7 mouse cellular contexts compared by ENCODE assay signal in the genomic region with DNA sequence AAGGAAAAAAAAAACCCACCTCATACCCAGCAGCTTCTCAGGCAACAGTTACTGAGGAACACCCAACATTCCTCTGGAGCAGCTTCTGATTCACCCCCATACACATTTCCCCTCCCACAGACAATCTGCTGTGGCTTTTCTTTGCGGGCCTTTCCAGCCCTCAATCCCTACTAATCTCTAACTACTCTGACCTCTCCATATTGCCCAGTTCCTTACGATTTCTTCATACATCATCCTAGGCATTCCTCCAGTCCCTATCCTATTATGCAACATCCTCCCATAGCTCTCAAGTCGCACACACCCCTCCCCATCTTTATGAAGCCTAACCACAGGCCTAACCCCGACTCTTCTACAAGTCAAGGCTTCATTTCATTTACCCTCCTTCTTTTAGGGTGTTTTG. TPM values are rescaled to one million over a fixed set of nuclear protein-coding genes. Genes with fewer than 3 reads are reported as not detected.
DNase-seq lines count a peak whose midpoint lies in the region; ATAC-seq and TF ChIP-seq lines count a peak whose summit lies in the region.

No protein-coding gene starts in this region.

- H3K4me1 ChIP-seq in megakaryocyte, embryonic 14.5 days, result peaks cover 56% of the 10 kb centered on the region
- H3K4me1 ChIP-seq in embryonic fibroblast, embryonic 13.5 days (ENCODE audit: control insufficient read depth, insufficient read depth, low read length), result no peaks in the 10 kb centered on the region
- peaks cover 7% of the 10 kb centered on the region for H3K4me1 ChIP-seq in neural tube, embryonic 12.5 days

- no peaks in the 10 kb centered on the region for H3K27me3 ChIP-seq in megakaryocyte, embryonic 14.5 days (replicated peaks)
- no peaks in the 10 kb centered on the region for H3K27me3 ChIP-seq in neural tube, embryonic 12.5 days (replicated peaks)

- H3K4me2 ChIP-seq in neural tube, embryonic 12.5 days (replicated peaks), result peak overlapping the region; percentile 75

- no peak for TF ChIP-seq POLR2A in embryonic fibroblast, embryonic 13.5 days (IDR thresholded peaks at IDR 0.05; ENCODE audit: low read depth, low read length)

- no peak for ATAC-seq in megakaryocyte, adult 5-6 weeks (ENCODE audit: poor library complexity, severe bottlenecking)
- no peak for ATAC-seq in neural tube, embryonic 12.5 days (ENCODE audit: low FRiP score, low read depth)

- peak overlapping the region; percentile 98 for H3K4me3 ChIP-seq in megakaryocyte, embryonic 14.5 days (replicated peaks)
- peak overlapping the region; percentile 98 for H3K4me3 ChIP-seq in embryonic fibroblast, embryonic 13.5 days (ENCODE audit: insufficient read depth, low read length)
- peak overlapping the region; percentile 88 for H3K4me3 ChIP-seq in layer of hippocampus, adult 2 months
- H3K4me3 ChIP-seq in neural tube, embryonic 12.5 days, result peak overlapping the region; percentile 94

- H3K9me3 ChIP-seq in megakaryocyte, embryonic 14.5 days, result no peaks in the 10 kb centered on the region
- H3K9me3 ChIP-seq in neural tube, embryonic 12.5 days, result no peaks in the 10 kb centered on the region

- H3K9ac ChIP-seq in neural tube, embryonic 12.5 days, result peak overlapping the region; percentile 91; the same call in 1 of the 2 replicates

- DNase-seq in layer of hippocampus, adult 2 months (ENCODE audit: low spot score in 2 of 2), result peak; percentile 74 to 78
- DNase-seq in urinary bladder, postnatal 36 days (ENCODE audit: low spot score in 2 of 2), result no peak
- no peak for DNase-seq in adrenal gland, postnatal 4 days (ENCODE audit: low spot score in 2 of 2)

- TF ChIP-seq CTCF in embryonic fibroblast, embryonic 13.5 days (IDR thresholded peaks at IDR 0.05; ENCODE audit: borderline replicate concordance, insufficient read depth, low read length), result no peak
- TF ChIP-seq CTCF in layer of hippocampus, adult 2 months (conservative IDR thresholded peaks at IDR 0.05), result no peak

- peaks cover 32% of the 10 kb centered on the region for H3K36me3 ChIP-seq in megakaryocyte, embryonic 14.5 days (replicated peaks; ENCODE audit: low read length)
- H3K36me3 ChIP-seq in neural tube, embryonic 12.5 days, result no peaks in the 10 kb centered on the region; the same call in 1 of the 2 replicates

- WGBS in neural tube, embryonic 12.5 days, result 73% methylated on average over 4 of the region's 4 CpGs

- peak overlapping the region; percentile 99 for H3K27ac ChIP-seq in embryonic fibroblast, embryonic 13.5 days (ENCODE audit: insufficient read depth, low read length)
- peak overlapping the region; percentile 96 for H3K27ac ChIP-seq in layer of hippocampus, adult 2 months
- no peak overlapping the region for H3K27ac ChIP-seq in neural tube, embryonic 12.5 days

RNA-seq across cellular contexts. Expression of a gene that starts 1.6 kb away (rescaled TPM):
- polyA plus RNA-seq in megakaryocyte, embryonic 14.5 days (2012; ENCODE audit: insufficient read depth, low replicate concordance), result 6.3 and 16.2 TPM in 2 replicates
- 9.7 and 15.8 TPM in 2 replicates for total RNA-seq in megakaryocyte, adult 5-6 weeks (2015)
- total RNA-seq in megakaryocyte, adult 5-6 weeks (2017), result 12.4 and 14.5 TPM in 2 replicates
- polyA plus RNA-seq in embryonic fibroblast, embryonic 13.5 days (2011; ENCODE audit: insufficient read length, low read depth, missing spikeins), result 73.5 and 78.1 TPM in 2 replicates
- total RNA-seq in layer of hippocampus, adult 2 months (2021), result 10 to 100 TPM; 64.1 to 71.0 TPM
- polyA plus RNA-seq in neural tube, embryonic 12.5 days (2016; fragmentation: Nextera tagmentation; extraction: Ambion mirVana), result 20.4 and 22.8 TPM in 2 replicates
- total RNA-seq in adrenal gland, postnatal 4 days (2021), result 10 to 100 TPM; 51.6 to 54.5 TPM

RNA-seq across cellular contexts. Expression of a gene that starts 5.7 kb away (rescaled TPM):
- 231 and 749 TPM in 2 replicates for polyA plus RNA-seq in megakaryocyte, embryonic 14.5 days (2012; ENCODE audit: insufficient read depth, low replicate concordance)
- total RNA-seq in megakaryocyte, adult 5-6 weeks (2015), result 33.6 and 37.3 TPM in 2 replicates
- 74.0 and 77.3 TPM in 2 replicates for total RNA-seq in megakaryocyte, adult 5-6 weeks (2017)
- polyA plus RNA-seq in embryonic fibroblast, embryonic 13.5 days (2011; ENCODE audit: insufficient read length, low read depth, missing spikeins), result 37.2 and 40.4 TPM in 2 replicates
- total RNA-seq in layer of hippocampus, adult 2 months (2021), result 10 to 100 TPM; 43.5 to 46.1 TPM
- polyA plus RNA-seq in neural tube, embryonic 12.5 days (2016; fragmentation: Nextera tagmentation; extraction: Ambion mirVana), result 227 and 232 TPM in 2 replicates
- total RNA-seq in adrenal gland, postnatal 4 days (2021), result 10 to 100 TPM; 89.3 to 93.0 TPM

RNA-seq across cellular contexts. Expression of a gene that starts 19.2 kb away (rescaled TPM):
- not detected in 2 replicates for polyA plus RNA-seq in megakaryocyte, embryonic 14.5 days (2012; ENCODE audit: insufficient read depth, low replicate concordance)
- total RNA-seq in megakaryocyte, adult 5-6 weeks (2015), result 1.1 and 4.4 TPM in 2 replicates
- total RNA-seq in megakaryocyte, adult 5-6 weeks (2017), result not detected in 2 replicates
- polyA plus RNA-seq in embryonic fibroblast, embryonic 13.5 days (2011; ENCODE audit: insufficient read length, low read depth, missing spikeins), result not detected in 2 replicates
- under 1 TPM in 1 of 2 experiments, not detected in 1; 0.71 TPM for total RNA-seq in layer of hippocampus, adult 2 months (2021)
- 1.3 and 1.6 TPM in 2 replicates for polyA plus RNA-seq in neural tube, embryonic 12.5 days (2016; fragmentation: Nextera tagmentation; extraction: Ambion mirVana)
- 1 to 10 TPM; 3.7 to 7.8 TPM for total RNA-seq in adrenal gland, postnatal 4 days (2021)

RNA-seq across cellular contexts. Expression of a gene that starts 28.7 kb away (rescaled TPM):
- polyA plus RNA-seq in megakaryocyte, embryonic 14.5 days (2012; ENCODE audit: insufficient read depth, low replicate concordance), result 5.8 and 7.2 TPM in 2 replicates
- 51.3 and 61.3 TPM in 2 replicates for total RNA-seq in megakaryocyte, adult 5-6 weeks (2015)
- 68.0 and 72.8 TPM in 2 replicates for total RNA-seq in megakaryocyte, adult 5-6 weeks (2017)
- polyA plus RNA-seq in embryonic fibroblast, embryonic 13.5 days (2011; ENCODE audit: insufficient read length, low read depth, missing spikeins), result 43.5 and 51.5 TPM in 2 replicates
- 10 to 100 TPM; 50.4 to 57.5 TPM for total RNA-seq in layer of hippocampus, adult 2 months (2021)
- 86.5 and 91.3 TPM in 2 replicates for polyA plus RNA-seq in neural tube, embryonic 12.5 days (2016; fragmentation: Nextera tagmentation; extraction: Ambion mirVana)
- 10 to 100 TPM; 53.4 to 53.9 TPM for total RNA-seq in adrenal gland, postnatal 4 days (2021)

RNA-seq across cellular contexts. Expression of a gene that starts 28.8 kb away (rescaled TPM):
- polyA plus RNA-seq in megakaryocyte, embryonic 14.5 days (2012; ENCODE audit: insufficient read depth, low replicate concordance), result 3.8 and 5.1 TPM in 2 replicates
- 3.3 and 3.8 TPM in 2 replicates for total RNA-seq in megakaryocyte, adult 5-6 weeks (2015)
- 4.4 and 5.0 TPM in 2 replicates for total RNA-seq in megakaryocyte, adult 5-6 weeks (2017)
- 5.4 and 5.6 TPM in 2 replicates for polyA plus RNA-seq in embryonic fibroblast, embryonic 13.5 days (2011; ENCODE audit: insufficient read length, low read depth, missing spikeins)
- 10 to 100 TPM; 16.4 to 16.7 TPM for total RNA-seq in layer of hippocampus, adult 2 months (2021)
- 24.5 and 24.8 TPM in 2 replicates for polyA plus RNA-seq in neural tube, embryonic 12.5 days (2016; fragmentation: Nextera tagmentation; extraction: Ambion mirVana)
- total RNA-seq in adrenal gland, postnatal 4 days (2021), result 10 to 100 TPM; 10.7 to 11.5 TPM

Comparison
In these comparisons a context has a peak if more than half of its experiments do, and no peak if none do; other contexts are left out.
1. DNase-seq: peak in layer of hippocampus, adult 2 months (2 of 2); none in urinary bladder, postnatal 36 days (0 of 2) and adrenal gland, postnatal 4 days (0 of 2).
2. Peak in every context shown above with its lines, with median percentiles within 50 percentile points of each other: H3K4me3 ChIP-seq.